Mouse (Mus musculus): ENCODE data around the gene 4921539E11Rik.

The 4921539E11Rik gene

DNA sequence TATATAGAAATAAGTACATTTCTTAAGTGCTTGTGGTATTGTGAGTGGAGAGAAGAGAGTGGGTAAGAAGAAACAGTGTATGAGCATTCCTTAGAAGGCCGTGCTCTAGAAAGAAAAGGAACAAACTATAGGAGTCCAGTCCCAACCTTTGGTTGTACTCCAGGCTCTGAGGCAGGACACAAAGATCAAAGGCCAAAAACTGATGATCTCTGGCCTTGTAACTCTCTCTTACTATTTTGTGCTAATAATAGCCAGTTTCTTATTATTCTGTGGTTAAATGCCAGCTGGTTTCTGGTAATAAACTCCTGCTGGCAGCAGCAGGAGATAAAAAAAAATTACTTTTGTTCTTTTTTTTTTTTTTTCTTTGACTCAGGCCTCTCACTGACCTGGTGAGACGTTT, 58.5 kb downstream of the 4921539E11Rik start:
- no peak for DNase-seq (ENCODE audit: extremely low spot score, low spot score)

DNA sequence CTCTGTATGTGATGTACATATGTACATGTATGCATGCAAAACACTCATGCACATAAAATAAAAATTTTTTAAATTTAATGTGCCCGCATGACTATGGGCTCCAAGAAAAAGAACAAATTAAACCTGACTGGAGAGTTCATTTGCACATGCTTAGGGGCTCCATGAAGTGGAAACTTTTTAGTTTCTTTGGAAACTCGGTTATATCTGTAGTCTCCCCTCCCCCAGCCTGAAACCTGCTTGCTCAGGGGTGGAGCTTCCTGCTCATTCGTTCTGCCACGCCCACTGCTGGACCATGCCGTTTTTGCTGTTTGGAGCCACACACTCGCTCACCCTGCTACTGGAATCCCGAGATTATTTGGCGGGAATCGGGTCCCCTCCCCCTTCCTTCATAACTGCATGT, 67.8 kb downstream of the 4921539E11Rik start:
- no peak for DNase-seq (ENCODE audit: extremely low spot score, low spot score)

DNA sequence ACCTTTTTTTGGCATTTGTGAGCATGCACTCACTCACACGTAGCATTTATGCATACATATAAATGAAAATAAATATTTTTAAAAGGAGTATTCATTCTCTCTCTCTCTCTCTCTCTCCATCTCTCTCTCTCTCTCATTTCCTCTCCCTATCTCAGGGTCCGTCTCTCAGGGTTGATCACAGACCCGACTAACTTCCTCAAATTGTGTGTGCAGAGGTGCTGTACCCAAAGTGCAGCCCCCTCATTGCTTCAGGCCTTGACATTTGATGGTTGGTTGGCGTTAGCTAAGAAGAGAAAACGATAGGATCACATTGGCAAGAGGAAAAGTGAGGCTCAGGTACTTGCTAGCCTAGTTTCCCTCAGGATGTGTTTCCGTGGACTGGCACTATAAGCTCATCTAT, 68.9 kb downstream of the 4921539E11Rik start:
- DNase-seq (ENCODE audit: extremely low spot score, low spot score): no peak

DNA sequence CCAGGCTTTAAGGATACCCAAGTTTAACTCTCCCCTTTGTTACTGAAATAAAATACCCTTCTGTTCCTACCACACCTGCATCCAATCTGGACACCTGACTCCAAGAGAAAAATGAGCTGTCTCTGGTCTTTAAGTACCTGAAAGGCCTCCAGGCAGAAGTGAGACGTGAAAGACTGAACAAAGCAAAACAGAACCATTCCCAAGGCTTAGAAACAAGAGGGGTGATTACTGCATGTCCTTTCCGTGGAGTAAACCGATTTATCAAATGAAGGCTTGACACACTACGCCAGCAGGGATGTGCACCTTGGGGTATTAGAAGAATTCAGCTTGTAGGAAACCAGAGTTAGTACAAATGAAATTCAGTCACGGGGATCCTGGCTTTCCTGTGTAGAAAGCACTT, 71.7 kb downstream of the 4921539E11Rik start:
- no peak for DNase-seq (ENCODE audit: extremely low spot score, low spot score)

DNA sequence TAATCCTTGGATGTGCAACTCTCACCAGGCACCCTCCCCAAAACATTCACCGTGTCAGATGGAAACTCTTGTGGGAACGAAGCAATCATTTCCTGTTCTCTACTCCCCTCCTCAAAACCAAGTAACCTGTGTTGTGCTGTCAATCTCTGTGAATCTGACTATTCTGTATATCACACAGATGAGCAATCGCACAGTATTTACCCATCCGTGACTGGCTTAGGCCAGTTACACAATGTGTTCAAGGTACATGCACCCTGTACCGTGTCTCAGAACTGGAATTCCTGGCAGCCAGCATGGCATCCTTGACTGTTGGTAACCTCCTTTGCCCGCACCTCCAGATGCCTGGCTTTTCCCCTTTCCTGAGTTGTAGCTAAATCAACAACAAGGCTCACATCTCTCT, 74.6 kb downstream of the 4921539E11Rik start:
- no peak for DNase-seq (ENCODE audit: extremely low spot score, low spot score)

DNA sequence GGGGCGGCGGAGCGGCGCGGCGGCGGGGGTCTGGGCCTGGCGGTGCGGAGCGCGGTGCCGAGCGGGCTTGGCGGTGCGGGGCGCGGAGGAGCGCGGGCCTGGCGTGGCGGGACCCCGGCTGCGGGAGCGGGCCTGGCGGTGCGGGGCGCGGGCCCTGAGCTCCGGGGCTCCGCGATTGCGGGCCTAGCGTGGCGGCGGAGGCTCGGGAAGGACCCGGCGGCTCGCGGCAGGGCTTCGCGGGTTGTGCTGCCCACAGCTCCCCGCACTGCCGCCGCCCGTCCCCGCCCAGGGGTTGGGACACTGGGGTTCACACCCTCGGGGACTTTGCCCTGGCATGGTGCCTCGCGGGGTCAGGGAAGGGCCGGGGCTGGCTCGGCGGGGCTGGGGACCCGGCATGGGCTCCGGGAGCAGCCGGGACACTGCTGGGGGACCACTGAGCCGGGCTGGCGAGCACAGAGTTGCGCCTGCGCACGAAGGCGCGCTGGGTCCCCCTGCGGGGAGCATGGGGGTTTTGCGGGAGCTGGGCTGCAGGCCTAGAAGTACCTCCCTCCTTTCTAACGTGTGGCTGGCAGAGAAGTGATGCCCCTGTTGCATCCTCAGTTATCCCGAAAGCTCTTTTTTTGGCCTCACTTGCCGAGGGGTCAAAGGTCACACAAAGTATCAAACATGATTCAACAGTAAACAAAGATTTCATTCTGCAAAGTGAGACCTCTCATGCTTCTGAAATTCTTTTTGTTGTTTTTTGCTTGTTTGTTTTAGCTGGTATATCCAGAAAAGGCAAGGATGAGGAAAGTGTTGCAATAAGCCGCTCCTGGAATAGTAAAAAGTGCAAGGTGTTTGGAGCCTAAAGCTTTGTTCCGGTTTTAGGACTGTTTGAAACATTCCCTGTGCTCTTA, 75.5 kb downstream of the 4921539E11Rik start, which contains the start of gene Slc35d1:
TSS of gene Slc35d1 (minus strand) at position 240 of the 896 bp plus-strand sequence.
- peak; percentile 92 for DNase-seq (ENCODE audit: extremely low spot score, low spot score)

DNA sequence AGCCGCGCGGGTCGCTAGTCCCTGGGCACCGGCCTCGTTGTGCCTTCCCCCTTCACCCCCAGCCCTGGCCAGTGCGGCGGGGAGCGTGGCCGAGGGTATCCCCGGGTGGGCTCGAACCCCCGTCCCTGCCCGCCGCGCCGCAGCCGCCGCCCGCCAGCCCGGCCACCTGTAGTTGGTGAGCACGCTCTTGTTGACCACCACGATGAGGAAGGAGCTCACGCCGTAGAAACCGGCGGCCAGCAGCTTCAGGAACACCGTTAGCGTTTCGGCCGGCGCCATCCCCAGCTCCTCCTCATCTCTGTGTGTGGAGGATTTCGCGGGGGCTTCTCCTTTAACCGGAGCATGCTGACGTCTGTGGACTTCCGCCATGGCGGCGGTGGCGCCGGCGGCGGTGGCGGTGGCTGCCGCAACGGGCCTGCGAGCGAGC, 76.2 kb downstream of the 4921539E11Rik start:
- peak; percentile 83 for DNase-seq (ENCODE audit: extremely low spot score, low spot score)

DNA sequence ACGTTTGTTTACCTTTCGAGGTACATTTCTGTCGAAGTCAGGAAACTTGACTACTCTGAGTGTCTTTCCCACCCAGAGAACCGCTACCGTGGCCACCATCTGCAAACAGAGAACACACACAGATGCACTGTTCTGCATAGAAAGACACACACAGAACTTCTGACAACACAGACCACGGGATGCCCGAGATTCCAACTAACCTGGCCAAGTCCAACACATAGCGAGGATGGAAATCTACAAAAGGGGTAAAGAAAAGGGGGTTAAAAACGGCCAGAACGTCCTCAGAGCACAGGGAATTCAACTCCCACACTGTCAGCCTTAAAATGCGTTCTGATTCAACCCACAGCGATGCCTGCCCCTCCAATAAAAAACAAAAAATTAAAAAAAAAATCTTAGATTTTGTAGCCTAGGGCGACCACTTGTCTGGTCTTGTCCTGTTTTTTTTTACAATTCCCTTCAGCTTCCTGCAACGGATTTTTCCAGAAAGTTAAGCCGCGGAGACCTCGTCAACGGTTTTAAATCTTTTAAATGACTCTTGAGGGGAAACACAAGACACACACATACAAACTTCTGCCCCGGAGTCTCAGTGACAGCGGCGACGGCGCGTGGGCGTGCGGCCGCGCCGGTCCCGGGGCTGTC, 76.7 kb downstream of the 4921539E11Rik start:
- peak; percentile 40 for DNase-seq (ENCODE audit: extremely low spot score, low spot score)

DNA sequence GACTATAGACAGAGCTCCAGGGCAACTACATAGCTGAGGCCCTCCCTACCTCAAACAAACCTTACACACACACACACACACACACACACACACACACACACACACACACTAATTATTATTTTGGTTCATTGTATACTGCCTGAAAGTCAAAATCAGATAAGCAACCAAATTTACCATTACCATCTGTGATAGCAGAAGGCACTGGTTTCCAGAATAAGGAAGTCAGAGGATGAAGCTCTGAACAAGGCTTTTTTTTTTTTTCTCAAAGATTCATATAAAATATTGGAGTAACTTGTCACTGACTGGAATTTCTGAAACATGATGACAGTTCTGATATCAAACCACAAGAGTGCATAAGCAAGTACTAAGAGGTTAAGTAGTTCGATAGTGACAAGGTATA, 82.1 kb downstream of the 4921539E11Rik start:
- DNase-seq (ENCODE audit: extremely low spot score, low spot score): no peak

DNA sequence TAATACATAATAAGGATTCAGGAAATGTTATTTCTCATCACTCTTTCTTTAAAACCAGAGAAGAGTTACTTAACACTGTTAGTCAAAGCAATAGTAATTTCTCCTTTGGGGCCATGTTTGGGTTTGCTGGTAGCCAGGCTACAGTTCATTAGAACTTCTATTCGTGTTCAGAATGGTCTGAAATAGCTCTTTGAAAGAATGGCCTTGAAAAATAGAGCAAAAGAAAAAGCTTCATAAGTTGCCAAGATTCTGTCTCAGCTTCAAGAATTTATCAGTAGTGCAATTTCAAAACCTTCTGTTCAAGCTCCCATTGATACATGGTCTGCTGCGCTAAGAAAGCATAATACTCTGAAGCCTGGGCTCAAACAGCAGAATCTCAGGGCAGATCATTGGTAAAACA, 87.0 kb downstream of the 4921539E11Rik start:
- DNase-seq (ENCODE audit: extremely low spot score, low spot score): no peak

DNA sequence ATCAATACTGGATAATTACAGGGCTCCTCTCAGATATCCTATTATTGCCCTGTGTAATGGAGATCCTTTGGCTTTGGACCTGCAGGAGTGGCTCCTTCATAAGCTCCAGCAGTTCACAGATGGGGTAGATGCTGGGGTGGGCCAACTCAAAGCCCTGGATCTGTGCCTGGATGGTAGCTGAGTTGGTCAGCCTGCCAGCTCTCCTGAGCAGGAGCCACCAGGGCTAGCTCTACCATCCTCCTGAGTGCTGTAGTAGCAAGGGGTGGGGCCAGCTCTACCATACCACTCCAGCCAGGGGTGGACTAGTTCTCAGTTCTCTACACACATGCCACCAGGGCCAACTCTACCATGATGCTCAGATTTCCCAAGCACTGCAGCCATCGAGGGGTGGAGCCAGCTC, 90.6 kb downstream of the 4921539E11Rik start:
- DNase-seq (ENCODE audit: extremely low spot score, low spot score): no peak

DNA sequence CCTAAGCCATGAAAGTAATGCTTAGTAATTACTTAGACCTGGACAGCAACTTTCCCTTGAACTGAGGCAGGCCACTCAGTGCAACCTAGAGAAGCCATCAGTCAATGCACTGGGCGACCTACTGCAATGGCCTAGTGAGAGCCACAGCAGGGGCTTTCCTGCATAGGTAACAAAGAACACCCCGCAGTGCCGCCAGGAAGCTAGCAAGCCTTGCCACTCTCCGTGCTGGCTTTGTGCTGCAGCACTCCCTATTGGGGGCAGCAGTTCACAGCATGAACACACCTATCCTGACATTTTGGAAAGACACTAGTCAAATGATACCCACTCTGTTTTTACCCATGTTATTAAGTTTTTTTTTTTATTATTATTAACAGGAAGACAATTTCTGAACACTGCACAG, 91.6 kb downstream of the 4921539E11Rik start:
- no peak for DNase-seq (ENCODE audit: extremely low spot score, low spot score)

DNA sequence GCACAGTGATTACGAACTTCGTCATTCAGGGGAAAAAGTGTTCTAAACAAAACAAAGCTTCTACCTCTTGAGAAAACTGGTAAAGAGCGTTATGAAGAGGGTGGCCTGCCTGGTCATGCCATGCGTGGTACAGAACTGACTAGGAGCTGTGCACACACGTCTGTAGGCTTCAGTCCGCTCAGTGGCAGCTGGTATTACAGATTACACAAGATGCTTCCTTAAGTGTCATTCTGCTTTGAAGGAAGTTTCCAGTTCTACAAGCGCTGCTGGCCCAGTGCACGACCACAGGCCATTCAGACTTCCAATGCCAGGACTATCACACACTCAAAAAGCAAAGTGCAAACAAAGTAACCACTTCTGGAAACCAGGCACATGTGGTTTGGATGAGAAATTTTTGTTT, 93.3 kb downstream of the 4921539E11Rik start:
- DNase-seq (ENCODE audit: extremely low spot score, low spot score): no peak

DNA sequence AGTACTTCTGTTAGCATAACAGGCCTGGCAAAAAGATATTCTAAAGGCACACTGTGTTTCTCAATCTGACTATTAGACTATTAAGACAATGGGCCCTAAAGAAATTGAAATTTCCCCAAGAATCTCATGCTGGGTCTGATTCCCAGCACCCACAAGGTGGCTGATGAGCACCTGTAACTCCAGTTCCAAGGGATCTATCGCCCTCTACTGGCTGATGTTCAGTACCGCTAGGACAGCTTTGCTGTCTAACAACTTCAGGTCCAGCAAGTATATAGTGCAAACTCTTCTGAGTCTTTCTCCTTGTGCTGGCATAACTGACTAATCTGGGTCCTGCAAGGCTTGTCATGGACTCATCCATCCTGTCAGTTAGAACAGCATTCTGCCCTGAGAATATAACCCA, 98.2 kb downstream of the 4921539E11Rik start:
- DNase-seq (ENCODE audit: extremely low spot score, low spot score): no peak

DNA sequence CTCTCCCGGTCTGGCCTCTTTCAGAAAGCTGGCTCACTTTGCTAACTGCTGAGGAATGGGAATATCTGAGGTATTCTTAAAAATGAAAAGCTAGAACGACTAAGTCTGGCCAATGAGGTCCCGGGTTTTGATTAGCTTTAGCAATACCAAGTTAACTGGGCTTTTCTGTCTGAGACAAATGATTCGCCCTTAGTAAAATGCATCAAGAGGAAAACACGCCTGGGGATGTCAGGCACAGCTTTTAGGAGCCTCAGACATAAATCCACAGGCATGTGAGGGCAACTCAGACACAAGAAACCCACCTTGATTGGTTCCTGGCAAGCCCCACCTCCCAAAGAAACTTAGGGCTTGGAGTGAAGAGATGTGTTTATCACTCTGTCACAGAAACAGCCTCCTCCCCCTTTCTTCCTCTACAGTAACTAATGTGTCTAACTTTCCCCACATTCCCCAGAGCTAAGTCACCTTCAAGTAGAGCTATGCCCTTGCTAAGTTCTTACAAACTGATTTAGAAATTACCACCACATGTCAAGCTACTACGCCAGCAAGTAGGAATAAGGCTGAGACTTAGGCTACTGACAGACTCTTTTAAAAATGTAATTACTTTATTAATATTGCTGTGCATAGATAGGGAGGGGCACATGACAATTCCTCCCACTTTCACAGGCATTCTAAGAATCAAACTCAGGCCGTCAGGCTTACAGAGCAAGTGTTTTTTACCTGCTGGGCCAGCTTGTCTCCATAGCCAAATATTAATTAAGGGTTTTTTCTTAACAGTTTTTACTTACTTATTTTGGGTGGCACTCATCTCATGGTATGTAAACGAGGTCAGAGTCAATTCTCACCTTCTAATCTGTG, 101.7 kb downstream of the 4921539E11Rik start:
- DNase-seq (ENCODE audit: extremely low spot score, low spot score): no peak
